Mouse (Mus musculus) T-helper 2 cell (primary cell): Measurements from ENCODE around the gene Tbc1d10a.

ENCODE experiments used
- in situ Hi-C: fragments of 300-600 bp; cut with MboI, MseI; formaldehyde crosslinking; loops from one replicate; pipeline ENCODE4 v1.15.1; 2025; ENCODE audit warnings: high pct_unique_total_duplicates

Tbc1d10a gene

DNA sequence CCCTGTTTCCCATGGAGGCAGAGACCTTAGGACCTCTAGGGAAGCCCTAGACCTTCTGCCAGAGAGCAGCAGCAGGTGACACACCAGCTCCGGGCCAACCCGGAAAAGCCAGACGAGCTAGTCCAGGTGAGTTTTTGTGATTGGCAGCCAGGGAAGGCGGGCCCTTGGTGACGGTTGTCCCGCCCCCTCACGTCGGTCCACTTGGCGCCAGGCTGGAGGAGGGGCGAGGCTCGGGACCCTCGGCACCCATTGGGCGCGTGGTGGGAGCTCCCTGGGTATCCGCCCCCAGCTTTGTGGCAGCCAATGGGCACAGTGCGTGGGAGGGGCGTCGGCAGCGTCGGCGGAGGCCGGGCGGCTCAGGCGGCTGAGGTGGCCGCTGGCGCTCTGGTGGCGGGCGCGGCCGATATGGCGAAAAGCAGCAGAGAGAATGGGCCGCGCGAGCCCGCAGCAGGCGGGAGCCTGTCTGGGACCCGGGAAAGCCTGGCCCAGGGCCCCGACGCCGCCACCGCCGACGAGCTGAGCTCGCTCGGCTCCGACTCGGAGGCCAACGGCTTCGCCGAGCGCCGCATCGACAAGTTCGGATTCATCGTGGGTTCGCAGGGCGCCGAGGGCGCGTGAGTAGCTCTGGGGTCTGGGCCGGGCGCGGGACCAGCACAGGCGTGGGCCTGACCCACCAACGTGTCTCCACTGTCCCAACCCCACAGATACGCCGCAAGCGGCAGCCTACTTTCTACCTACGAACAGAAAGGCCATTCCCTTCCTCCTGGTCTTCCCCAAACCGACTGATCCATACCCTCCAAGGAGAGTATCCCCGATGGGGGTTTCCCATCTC, at the start of gene Tbc1d10a:
Gene Tbc1d10a (plus strand): TSS at position 304 of the 832 bp plus-strand sequence.
- in situ Hi-C loops, result no loop called here

DNA sequence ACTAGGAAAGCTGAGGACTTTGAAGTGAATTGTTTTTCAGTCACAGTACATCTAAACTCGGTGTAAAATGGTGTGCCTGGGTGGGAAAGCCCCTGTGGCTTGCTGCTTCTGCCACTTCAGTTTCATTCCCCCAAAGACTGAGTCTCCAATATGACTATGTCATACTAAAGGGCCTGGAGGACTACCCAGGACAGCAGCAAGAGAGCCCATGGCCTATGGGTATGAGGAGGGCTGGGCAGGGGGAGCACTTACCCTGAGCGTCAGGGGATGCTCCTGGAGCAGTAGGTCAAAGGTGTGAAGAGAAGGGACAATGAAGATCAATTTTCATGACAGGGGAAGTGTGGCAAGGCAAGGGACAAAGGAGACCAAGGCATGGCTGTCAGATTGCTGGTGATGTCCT, 47.6 kb upstream of the Tbc1d10a start:
- in situ Hi-C loops, result no loop called here

DNA sequence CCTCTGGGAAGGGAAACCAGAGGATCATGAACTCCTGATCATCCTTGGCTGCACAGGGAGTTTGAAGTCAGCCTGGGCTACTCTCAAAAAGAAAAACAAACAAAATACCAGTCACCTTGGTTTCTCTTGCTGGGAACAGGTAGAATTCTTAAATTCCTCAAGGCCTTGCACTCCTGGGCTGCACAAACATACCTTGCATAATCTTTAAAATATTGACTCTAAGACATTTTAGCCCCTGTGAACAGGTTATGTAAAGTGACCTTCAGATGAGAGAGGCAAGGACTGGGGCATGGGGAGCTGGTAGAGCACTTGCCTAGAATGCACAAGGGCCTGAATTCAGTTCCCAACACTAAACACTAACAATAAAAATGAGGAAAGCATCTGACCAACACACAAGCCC, 45.1 kb upstream of the Tbc1d10a start:
- in situ Hi-C loops, result no loop called here

DNA sequence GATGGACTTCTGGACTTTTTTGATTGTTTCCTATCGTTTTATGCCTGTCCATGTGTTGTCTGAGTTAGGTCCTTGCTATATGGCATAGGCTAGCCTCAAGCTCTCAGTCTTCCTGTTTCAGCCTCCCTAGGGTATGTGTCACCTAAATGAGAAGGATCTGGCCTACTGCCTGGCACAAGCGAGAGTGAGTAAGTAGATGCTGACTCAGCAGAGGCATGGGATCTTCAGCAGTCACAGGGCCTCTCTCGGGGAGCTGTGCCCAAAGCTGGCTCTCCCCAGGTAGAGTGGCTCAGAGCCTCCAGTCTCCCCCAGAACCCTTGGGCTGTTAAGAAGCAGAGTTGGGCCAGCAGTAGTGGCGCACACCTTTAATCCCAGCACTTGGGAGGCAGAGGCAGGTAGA, 44.2 kb upstream of the Tbc1d10a start:
- in situ Hi-C loops, result no loop called here

DNA sequence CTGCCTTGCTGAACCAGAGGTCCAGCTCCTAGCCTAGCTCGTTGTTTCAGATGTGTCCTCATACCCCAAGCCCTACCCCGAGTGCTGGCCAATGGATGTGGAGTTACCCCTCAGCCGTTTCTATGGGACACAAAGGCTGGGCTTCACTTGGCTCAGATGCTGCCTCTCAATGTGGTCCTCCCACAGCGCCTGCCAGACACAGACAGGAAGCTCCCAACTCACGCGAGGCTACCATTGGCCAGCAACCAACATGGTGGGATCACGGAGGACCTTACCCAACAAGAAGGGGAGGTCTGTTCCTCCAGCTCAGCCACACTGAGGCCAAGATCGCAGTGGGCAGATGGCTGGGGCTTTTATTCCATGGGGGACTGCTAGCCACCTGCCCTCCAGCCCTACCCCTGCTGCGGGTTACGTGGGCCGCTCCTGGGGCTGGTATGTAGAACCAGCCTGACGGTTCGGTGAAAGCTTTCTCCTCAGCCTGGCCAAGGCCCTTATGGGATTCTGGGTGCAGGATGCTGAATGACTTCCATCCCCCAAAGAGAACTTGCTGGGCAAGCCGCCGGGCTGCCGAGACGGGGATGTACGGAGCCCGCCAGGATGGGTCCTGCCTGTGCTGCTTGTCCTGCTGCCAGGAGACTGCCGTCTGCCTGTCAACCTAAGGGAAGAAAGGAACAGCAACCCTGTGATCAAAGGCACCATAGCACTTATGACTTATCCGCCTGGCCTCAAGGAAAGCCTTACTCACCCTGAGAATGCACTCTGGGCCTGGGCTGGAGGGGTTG, 43.1 kb upstream of the Tbc1d10a start:
- in situ Hi-C loops, result no loop called here

DNA sequence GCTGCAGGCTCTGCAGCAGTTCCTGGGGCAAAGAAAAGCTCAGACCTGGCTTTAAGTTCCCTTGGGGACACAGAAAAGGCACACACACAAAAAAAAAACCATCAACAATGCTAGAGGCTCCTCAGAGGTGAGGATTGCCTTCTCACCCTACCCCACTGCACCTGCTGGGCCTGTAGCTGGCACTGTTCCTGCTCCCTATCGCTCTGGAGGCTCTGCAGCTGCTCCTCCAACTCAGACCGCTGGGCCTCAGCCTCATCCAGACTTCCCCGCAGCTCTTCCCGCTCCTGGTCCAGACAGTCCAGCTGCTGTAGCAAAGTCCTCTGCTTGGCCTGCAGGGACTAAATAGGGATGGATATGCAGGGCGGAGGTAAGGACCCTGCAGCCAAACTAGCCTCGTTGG, 40.2 kb upstream of the Tbc1d10a start:
- in situ Hi-C loops, result no loop called here

DNA sequence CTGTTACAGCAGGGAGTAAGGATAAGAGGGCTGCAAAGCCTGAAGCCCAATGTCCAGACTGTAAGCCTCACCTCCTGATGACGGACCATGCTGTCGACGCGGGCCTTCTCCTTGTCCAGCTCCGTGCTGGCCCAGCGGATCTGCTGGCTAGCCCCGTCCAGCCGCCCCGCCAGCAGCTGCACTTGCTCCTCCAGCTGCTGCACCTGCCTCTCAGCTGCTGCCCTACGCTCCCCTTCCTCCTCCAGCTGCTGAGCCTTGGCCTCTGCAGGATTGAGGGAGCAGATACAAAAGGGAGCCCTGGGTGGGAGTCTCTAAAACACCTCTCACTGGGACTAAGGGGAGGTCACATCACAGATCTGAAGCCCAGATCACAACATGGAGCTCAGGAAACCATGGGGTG, 39.5 kb upstream of the Tbc1d10a start:
- in situ Hi-C loops, result no loop called here

DNA sequence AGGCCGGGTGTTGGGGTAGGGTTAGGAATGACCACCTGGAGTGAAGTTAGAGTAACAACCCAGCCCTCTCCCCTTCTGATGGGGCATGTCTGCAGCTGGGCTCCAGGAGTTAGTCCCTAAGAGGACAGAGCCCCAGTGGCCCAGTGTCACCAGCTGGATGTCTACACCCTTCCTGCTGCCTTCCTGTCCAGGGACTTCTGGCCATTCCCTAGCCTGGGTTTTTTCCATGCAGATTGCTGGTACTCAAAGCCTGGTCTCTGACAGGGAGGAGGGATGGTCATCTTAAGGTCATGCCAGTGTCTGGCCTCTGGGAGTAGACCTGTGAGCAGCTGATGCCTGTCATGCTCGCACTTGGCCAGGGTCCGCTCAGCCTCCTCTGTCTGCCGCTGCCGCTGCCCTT, 38.5 kb upstream of the Tbc1d10a start:
- in situ Hi-C loops, result no loop called here

DNA sequence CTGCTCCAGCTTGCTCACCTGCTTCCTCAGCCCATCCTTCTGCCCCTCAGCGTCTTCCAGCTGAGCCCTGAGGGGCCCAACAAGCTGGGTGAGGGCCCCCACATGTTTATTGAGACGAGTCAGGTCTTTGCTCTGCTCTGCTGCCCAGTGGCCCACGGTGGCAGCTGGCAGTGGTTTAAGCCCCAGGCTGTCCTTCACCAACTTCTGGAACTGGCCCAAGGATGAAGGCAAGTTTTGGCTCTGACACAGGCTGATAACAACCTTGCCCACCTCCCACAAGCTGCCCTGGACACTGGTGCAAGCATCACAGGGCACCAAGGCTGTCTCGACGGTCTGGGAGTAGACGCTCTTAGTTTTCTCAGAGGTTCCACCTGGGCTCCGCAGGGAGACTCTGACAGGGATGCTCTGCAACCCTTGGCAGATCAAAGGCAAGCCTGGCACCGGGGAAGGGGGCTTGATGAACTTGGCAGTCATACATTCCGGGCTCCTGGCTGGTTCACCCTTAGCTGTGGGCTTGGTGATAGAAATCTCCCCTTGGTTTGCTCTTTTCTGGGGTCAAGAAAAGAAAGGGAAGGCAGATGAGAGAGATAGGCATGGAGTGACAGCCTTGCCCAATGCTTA, 37.9 kb upstream of the Tbc1d10a start:
- in situ Hi-C loops, result no loop called here

DNA sequence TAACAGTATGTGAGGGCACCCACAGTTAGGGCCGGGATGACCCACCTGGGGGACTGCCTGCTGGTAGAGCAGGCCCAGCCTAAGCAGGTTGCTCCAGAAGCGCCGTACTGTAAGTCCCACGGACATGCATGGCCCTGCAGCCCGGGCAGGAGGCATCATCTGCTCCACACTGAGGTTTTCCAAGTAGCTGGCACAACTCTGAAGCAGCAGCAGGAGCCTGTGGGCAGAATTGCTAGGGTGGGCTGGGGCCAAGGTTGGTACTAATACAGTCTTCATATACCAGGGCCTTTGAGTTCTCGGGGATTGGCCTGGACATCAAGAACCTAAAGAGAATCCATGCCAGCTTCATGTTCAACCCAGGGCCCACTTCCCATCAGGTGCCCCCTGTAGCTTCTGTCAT, 36.7 kb upstream of the Tbc1d10a start:
- in situ Hi-C loops, result no loop called here

DNA sequence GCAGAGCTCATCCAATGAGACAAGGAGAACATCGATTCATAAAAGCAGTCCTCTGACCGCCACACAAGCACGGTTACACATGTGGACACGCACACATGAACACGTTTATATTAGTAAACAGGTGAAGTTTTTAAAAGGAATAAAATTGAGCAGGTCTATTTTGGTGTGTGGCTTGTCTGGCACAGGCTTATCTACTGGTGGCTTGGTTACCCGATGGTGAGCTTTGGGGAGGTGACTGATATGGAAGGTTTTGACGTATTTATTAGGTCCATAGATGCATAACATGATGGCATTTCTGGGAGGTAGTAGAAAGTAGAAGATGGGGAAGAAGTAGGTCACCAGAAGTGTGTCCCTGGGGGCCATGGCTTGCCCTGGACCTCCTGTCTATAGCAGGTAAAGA, 32.9 kb upstream of the Tbc1d10a start:
- in situ Hi-C loops, result no loop called here

DNA sequence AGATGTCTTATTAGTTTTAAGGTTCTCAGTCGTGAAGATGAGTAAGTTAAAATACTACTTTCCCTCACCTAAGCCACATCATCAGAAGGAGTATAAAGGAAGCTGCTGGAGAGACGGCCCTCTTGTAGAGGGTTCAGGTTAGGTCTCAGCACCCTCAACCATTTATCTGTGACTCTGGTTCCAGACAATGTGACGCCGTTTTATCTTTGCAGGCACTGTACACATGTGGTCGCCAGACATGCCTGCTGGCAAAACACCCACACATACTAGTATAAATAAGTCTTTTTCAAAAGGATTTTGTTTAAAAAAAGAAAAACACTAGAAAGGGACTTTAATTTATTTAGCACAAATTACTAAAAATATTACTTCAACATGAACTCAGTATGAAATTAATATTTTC, 30.9 kb upstream of the Tbc1d10a start:
- in situ Hi-C loops, result no loop called here

DNA sequence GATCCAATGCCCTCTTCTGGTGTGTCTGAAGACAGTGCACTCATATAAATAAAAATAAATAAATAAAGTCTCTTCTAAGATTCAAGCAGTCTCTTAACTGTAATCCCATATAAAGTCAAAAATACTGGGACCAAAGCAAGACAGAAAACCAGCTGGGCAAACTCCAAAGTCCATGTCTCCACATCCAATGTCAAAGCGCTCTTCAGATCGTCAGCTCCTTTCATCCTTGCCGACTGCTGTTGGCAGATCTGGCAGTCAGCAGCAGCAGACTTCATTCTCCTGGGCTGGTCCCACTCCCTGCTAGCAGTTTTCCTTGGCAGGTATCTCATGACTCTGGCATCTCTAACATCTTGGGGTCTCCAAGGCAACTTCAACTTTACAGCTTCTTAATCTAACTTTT, 27.9 kb upstream of the Tbc1d10a start:
- in situ Hi-C loops, result no loop called here

DNA sequence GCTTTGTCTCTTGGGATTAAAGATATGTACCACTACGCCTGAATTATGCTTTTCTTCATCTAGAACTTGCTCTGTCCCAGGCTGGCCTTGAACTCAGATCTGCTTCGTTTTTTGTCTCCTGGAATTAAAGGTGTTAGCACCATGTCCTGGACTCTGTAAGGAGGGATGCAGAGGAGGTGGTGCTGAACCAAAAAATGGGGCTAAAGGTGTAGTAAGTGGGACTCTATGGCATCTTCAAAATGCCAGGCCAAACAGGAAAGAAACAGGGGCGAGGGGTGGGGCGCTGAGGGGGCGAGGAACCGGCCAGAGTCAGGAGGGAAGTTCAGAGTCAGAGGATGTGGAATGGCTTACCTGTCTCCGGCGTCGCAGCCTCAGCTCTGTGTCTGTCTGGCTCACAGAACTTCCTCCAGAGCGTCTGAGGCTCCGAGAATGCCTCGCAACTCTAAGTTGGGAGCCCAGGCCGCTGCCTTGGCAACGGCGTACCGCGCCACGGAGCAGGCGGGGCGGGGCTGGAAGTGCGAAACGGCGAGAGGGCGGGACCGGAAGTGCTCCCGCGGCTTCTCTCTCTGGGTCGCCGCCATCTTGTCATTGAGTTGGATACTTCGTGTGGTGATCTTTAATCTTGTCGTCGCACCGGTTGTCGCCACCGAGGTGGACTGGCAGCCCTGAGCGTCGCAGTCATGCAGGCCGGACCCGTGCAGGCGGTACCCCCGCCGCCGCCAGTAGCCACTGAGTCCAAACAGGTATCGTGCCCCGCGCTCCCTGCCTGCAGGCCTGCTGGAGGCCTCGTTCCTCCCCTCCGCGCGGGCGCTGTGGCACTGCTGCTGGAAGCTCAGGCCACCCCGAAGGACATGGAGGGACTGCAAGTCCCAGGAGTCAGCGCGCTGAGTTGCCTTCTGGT, 26.5 kb upstream of the Tbc1d10a start, which contains the start of the genes Ccdc157 and Sf3a1:
Gene Ccdc157 (minus strand): TSS at position 486 of the 901 bp plus-strand sequence.
Gene Sf3a1 (plus strand): TSS at position 543 of the 901 bp plus-strand sequence.
- in situ Hi-C loops, result no loop called here

DNA sequence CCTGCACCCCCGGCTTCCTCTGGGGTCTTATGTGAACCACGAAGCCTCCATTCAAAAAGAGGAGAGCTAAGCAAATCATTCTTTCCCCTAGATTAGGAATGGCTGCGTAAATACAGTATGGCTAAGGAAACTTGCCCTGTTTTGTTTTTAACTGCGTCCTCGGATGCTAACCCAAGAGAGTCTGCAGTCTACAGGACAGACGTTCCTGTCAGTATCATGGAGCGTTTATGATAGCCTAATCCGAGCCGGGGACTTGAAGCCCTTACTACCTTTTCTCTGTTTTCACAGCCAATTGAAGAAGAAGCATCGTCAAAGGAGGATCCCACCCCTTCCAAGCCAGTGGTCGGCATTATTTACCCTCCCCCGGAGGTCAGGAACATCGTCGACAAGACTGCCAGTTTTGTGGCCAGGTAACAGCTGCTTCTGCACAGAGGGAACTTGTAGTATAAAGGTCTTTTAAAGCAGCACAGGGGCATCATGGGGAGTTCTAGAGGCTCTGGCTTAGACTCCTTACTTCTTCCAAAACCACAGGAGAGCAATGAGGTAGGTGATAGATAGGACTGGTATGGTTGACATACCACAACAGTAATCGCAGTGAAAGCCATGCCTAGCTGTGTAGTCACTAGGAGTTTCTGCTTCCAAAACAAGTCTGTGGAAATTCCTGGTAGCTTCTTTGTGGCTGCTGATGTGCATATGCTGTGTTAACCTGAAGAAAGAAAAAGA, 25.7 kb upstream of the Tbc1d10a start:
- in situ Hi-C loops, result no loop called here

DNA sequence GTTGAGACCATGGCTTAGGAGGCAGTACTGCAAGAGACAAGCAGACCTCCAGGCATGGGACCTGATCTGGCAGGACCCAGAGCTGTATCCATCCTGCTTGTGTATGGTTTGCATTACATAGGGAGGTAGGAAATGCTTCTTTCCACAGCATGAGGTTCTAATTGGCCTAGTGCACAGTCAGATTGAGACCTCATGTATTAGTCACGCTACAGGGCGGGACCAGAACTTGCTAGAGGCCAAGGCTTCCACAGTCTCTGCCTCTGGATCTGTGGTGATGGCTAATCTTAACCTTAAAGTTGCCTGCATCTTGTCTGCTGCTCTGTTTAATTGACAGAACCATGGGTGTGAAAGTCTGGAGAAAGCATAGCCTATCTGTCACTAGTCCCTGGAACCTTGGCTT, 21.9 kb upstream of the Tbc1d10a start:
- in situ Hi-C loops, result no loop called here

DNA sequence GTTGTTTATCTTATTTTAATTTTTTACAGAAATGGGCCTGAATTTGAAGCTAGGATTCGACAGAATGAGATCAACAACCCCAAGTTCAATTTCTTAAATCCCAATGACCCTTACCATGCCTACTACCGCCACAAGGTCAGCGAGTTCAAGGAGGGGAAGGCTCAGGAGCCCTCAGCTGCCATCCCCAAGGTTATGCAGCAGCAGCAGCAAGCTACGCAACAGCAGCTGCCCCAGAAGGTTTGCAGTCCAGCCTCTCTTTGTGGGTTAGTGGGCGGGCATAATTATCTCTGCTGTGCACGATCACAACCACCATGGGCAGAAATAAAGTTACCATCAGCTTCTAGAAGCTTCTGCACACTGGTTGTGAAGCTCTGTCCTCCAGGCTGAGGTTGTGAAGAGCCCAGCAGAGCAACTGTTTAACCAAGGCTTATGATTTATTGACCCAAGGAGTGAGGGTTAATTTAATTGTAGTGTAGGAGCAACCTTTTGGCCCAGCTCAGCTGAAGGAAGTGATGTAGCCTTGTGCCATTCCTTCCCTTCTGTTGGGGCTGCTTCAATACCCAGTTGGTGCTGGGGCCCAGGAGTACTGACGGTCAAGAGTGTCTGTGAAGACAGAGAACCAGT, 20.0 kb upstream of the Tbc1d10a start:
- in situ Hi-C loops, result no loop called here

DNA sequence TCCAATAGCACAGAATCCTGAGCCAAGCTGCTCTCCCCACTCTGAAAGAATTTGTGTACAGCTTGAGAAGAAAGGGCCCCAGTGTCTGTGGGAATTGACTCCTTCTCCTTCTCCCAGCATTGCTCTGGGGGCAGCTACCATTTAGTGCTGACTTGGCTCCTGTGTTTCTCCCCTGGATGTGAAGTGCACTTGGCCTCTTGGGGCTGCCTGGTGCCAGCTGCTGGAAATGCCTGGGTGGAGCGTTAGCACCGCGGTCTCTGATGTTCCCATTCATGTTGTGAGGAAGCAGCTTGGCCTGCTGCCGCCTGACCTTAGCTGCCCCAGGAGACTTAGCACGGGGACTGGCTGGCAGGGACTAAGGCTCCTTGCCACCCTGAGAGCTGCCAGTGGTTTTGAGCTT, 12.0 kb upstream of the Tbc1d10a start:
- in situ Hi-C loops, result no loop called here

DNA sequence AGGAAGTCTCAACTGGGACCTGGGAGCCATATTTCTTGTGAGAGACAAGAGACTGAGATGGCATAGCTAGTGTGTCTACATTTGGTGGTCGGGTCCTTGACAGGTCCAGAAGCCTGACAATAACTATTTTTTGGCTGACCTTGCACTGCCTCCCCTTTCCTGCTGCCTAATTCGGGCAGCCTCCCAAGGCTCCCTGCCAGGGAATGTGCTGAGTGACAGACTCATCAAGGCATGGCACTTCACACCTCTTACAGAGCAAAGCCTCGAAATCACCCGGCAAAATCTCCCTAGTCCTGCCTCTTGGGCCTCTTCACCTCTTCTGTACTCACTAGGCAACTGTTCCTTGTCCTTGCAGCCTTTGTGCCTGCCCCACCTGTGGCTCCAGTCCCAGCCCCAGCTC, 8.9 kb upstream of the Tbc1d10a start:
- in situ Hi-C loops, result loop anchor here (5.0 kb wide), 1 partner anchor 35 kb away; no protein-coding TSS in a partner anchor

DNA sequence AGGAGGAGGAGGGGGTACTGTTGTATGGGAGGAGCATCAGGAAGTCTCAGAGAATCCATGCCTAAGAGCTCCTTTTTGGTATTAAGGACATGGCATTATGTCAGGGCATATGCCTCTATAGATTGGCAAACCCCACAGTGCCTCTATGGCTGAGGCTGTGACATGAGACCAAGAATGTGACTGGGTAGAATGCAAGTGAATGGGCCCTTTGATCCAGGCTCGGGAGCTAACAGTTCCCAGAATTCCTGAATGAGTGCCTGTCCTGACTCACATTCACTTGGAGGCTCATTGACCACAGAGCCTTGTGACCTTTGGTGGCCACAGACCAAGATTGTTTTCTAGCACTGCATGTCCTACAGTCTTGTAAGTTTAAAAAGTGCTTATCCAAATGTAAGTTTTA, 4.5 kb upstream of the Tbc1d10a start:
- in situ Hi-C loops, result no loop called here
